Mouse (Mus musculus) E14TG2a.4 (cell line): Measurements from ENCODE around the gene Vmn2r13.
"Not testable (repeated sequence)": the region's sequence is repeated elsewhere in the genome, so short reads cannot be mapped to it uniquely, and the experiment has no call there.

Experiments
- CTCF ChIP-seq: conservative IDR thresholded peaks from 2 replicates; pipeline ENCODE4 v1.5.1; 2014; ENCODE audit warnings: low read length
- NANOG ChIP-seq: IDR thresholded peaks from 2 replicates; pipeline ENCODE4 v1.6.1; 2014; ENCODE audit warnings: borderline replicate concordance, low read length, mixed read lengths

DNA sequence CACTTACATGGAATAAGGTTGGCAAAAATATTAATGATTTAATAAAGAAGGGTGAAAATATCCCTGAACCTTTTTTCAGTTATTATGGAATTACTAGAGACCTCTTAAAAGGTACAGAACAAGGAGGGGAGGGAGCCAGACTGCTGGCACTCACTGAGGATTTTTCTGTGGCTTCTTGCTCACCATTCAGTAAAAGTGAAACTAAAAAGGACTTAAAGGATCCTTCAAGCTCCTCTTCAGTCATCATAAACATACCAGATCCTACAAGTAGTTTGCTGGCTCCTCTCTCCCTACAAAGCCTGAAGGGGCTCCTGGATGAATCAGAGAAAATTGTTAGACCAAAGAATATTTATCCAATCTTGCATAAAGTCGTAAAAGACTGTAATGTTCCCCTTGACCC lies 32.4 kb downstream of the Vmn2r13 start:
- not testable (repeated sequence) for TF ChIP-seq CTCF, NANOG
